Mouse (Mus musculus) heart, adult 2 months (tissue): ENCODE results near the gene Coro7.

Source experiments
- CTCF ChIP-seq: fragments of 200-600 bp; IDR thresholded peaks from 2 replicates; pipeline ENCODE4 v1.8.1; 2022; ENCODE audit warnings: antibody characterized with exemption, mild to moderate bottlenecking, moderate library complexity
- POLR2A ChIP-seq: fragments of 200-500 bp; IDR thresholded peaks from 2 replicates; pipeline ENCODE4 v1.6.1; 2011; ENCODE audit warnings: mild to moderate bottlenecking, low read depth, low read length, control low read depth; ENCODE audit not compliant: insufficient read depth

- TF ChIP-seq CTCF: no peak
- TF ChIP-seq POLR2A: no peak
Measured at GRCm38 (mm10) chr16:4656571-4657081, 23.0 kb downstream of the Coro7 start.
